Mouse (Mus musculus) megakaryocyte, adult 5-6 weeks (primary cell): ENCODE data around the gene Paqr7. TPM values are rescaled to one million over a fixed set of nuclear protein-coding genes. Genes with fewer than 3 reads are reported as not detected.

Experiments
- total RNA-seq, 2 experiments: library from RNA; stranded (forward) in 1 of 2; stranded (reverse) in 1 of 2; fragments of 153-499, 151-499 nt in 1 of 2; fragments of 221-1000, 200-1000 nt in 1 of 2; gene quantifications; 2 replicates each; pipeline versions ENCODE4 v1.2.3 to v1.2.4; 2015 to 2017

Paqr7 gene
- total RNA-seq, 2 experiments from 2014 or later = 10.7 to 17.6 TPM

Other genes starting within 250 kb of the Paqr7 start
- not detected in 2 replicates for gene Gm30191, start 249.8 kb upstream of the Paqr7 start, total RNA-seq (2015)
- not detected in 2 replicates for gene Gm30191, start 249.8 kb upstream of the Paqr7 start, total RNA-seq (2017)
- gene Grrp1, start 242.6 kb upstream of the Paqr7 start, total RNA-seq (2015) = not detected in 2 replicates
- not detected in 2 replicates for gene Grrp1, start 242.6 kb upstream of the Paqr7 start, total RNA-seq (2017)
- 21.2 and 21.5 TPM in 2 replicates for gene Pdik1l, start 208.8 kb upstream of the Paqr7 start, total RNA-seq (2015)
- gene Pdik1l, start 208.8 kb upstream of the Paqr7 start, total RNA-seq (2017) = 39.0 and 40.7 TPM in 2 replicates
- not detected in 2 replicates for gene Trim63, start 181.6 kb upstream of the Paqr7 start, total RNA-seq (2015)
- gene Trim63, start 181.6 kb upstream of the Paqr7 start, total RNA-seq (2017) = not detected in 2 replicates
- 0.11 and 0.18 TPM in 2 replicates for gene Slc30a2, start 153.5 kb upstream of the Paqr7 start, total RNA-seq (2015)
- gene Slc30a2, start 153.5 kb upstream of the Paqr7 start, total RNA-seq (2017) = 0.22 TPM in 1 of 2 replicates, not detected in the other
- 0.04 TPM in 1 of 2 replicates, not detected in the other for gene Extl1, start 112.8 kb upstream of the Paqr7 start, total RNA-seq (2015)
- not detected in 2 replicates for gene Extl1, start 112.8 kb upstream of the Paqr7 start, total RNA-seq (2017)
- 4.6 and 5.9 TPM in 2 replicates for gene Pafah2, start 100.4 kb upstream of the Paqr7 start, total RNA-seq (2015)
- 5.5 and 6.3 TPM in 2 replicates for gene Pafah2, start 100.4 kb upstream of the Paqr7 start, total RNA-seq (2017)
- 563 and 570 TPM in 2 replicates for gene Stmn1, start 28.4 kb upstream of the Paqr7 start, total RNA-seq (2015)
- 790 and 821 TPM in 2 replicates for gene Stmn1, start 28.4 kb upstream of the Paqr7 start, total RNA-seq (2017)
- 3.7 and 3.9 TPM in 2 replicates for gene Aunip, start 14.3 kb downstream of the Paqr7 start, total RNA-seq (2015)
- gene Aunip, start 14.3 kb downstream of the Paqr7 start, total RNA-seq (2017) = 12.6 and 17.0 TPM in 2 replicates
- 40.4 and 48.1 TPM in 2 replicates for gene Mtfr1l, start 38.7 kb downstream of the Paqr7 start, total RNA-seq (2015)
- gene Mtfr1l, start 38.7 kb downstream of the Paqr7 start, total RNA-seq (2017) = 33.6 and 38.3 TPM in 2 replicates
- gene Selenon, start 55.5 kb downstream of the Paqr7 start, total RNA-seq (2015) = 24.9 and 25.4 TPM in 2 replicates
- 6.3 and 8.2 TPM in 2 replicates for gene Selenon, start 55.5 kb downstream of the Paqr7 start, total RNA-seq (2017)
- gene Man1c1, start 207.6 kb downstream of the Paqr7 start, total RNA-seq (2015) = 28.0 and 33.1 TPM in 2 replicates
- gene Man1c1, start 207.6 kb downstream of the Paqr7 start, total RNA-seq (2017) = 14.1 and 16.9 TPM in 2 replicates